Comparison of ENCODE assay signal across 8 mouse cellular contexts in genomic region chr6:56797311-56798151, GRCm38 (mm10). TPM values are rescaled to one million over a fixed set of nuclear protein-coding genes. Genes with fewer than 3 reads are reported as not detected.
DNase-seq lines count a peak whose midpoint lies in the region; ATAC-seq lines count a peak whose summit lies in the region.

TSS of gene Kbtbd2 (minus strand) at chr6:56797813.

- H3K4me1 ChIP-seq in hindbrain, embryonic 11.5 days (replicated peaks; ENCODE audit: control insufficient read depth, insufficient read depth, low read length), result no peaks in the 10 kb centered on the region; the same call in 1 of the 2 replicates

- peak within 1 kb of the TSS; percentile 61 for H3K4me3 ChIP-seq in hindbrain, embryonic 11.5 days (ENCODE audit: low read depth, low read length)

- no peaks in the 10 kb centered on the region for H3K36me3 ChIP-seq in hindbrain, embryonic 11.5 days (ENCODE audit: control insufficient read depth, insufficient read depth, low read length)

- ATAC-seq in frontal cortex, adult (ENCODE audit: low TSS enrichment), result peak; percentile 93
- ATAC-seq in hindbrain, embryonic 11.5 days (ENCODE audit: low FRiP score), result peak; percentile 97

- peak within 1 kb of the TSS; percentile 61 for H3K4me2 ChIP-seq in hindbrain, embryonic 11.5 days (replicated peaks; ENCODE audit: low read depth, low read length)

- DNase-seq in MEL-GATA-1-ER (ENCODE audit: extremely low read depth, low read depth), result peak; percentile 73
- peak; percentile 94 for DNase-seq in cerebellum, adult 8-10 months
- peak; percentile 94 for DNase-seq in hindbrain, embryonic 11.5 days (ENCODE audit: low spot score)
- peak; percentile 93 to 95 for DNase-seq in layer of hippocampus, postnatal 10 days (ENCODE audit: low spot score in 2 of 2)
- DNase-seq in lung, postnatal 10 days, result peak; percentile 97
- DNase-seq in ovary, postnatal 36 days (ENCODE audit: low spot score), result peak; percentile 95
- peak; percentile 93 for DNase-seq in thymus, postnatal 25 days

- no peaks in the 10 kb centered on the region for H3K27me3 ChIP-seq in hindbrain, embryonic 11.5 days (ENCODE audit: control insufficient read depth, insufficient read depth, low read length)

- peak within 1 kb of the TSS; percentile 99 for H3K27ac ChIP-seq in hindbrain, embryonic 11.5 days (ENCODE audit: low read depth, low read length)

- under 1% methylated on average over 77 of the region's 98 CpGs for WGBS in hindbrain, embryonic 11.5 days

- H3K9ac ChIP-seq in hindbrain, embryonic 11.5 days (ENCODE audit: low read depth, low read length), result peak within 1 kb of the TSS; percentile 94

- H3K9me3 ChIP-seq in hindbrain, embryonic 11.5 days (ENCODE audit: control insufficient read depth, low read length), result no peaks in the 10 kb centered on the region

RNA-seq across cellular contexts. Expression of gene Kbtbd2, which starts in this region (rescaled TPM):
- polyA plus RNA-seq in hindbrain, embryonic 11.5 days (2014; fragmentation: Nextera tagmentation; extraction: Ambion mirVana), result 37.4 and 39.7 TPM in 2 replicates
- 10 to 100 TPM; 37.8 to 40.0 TPM for total RNA-seq in layer of hippocampus, postnatal 10 days (2021)

Comparison
In these comparisons a context has a peak if more than half of its experiments do, and no peak if none do; other contexts are left out.
1. Peak in every context shown above with its lines: DNase-seq, ATAC-seq, H3K4me3 ChIP-seq and H3K27ac ChIP-seq.